Mouse (Mus musculus) megakaryocyte, embryonic 14.5 days (primary cell): Measurements from ENCODE around the gene Socs7.

Experiments
- FLI1 ChIP-seq: IDR thresholded peaks from 2 replicates; pipeline ENCODE4 v1.6.1; 2012; ENCODE audit warnings: low read length, inconsistent platforms, mixed read lengths
- GATA1 ChIP-seq: IDR thresholded peaks from 3 replicates; pipeline ENCODE4 v1.6.1; 2012; ENCODE audit warnings: mixed read lengths, low read length, inconsistent platforms, borderline replicate concordance

DNA sequence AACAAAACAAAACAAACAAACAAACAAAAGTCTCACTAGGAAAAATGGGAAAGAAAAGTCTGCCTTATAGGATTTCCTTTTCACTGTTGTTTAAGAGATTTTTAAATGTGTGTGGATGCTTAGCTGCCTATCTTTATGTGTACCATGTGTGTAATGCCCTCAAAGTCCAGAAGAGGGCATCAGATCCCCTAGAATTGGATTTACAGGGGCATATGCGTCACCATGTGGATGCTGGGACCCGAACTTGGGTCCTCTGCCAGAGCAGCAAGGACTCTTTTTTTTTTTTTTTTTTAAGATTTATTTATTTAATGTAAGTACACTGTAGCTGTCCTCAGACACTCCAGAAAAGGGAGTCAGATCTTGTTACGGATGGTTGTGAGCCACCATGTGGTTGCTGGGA is 48.2 kb upstream of the Socs7 start:
- TF ChIP-seq GATA1 (no peak), FLI1 (no peak)
